Mouse (Mus musculus) CH12.LX (cell line): ENCODE results near the gene Cbx1.

Source experiments
- CTCF ChIP-seq, 2 experiments: IDR thresholded peaks in 1 of 2; conservative IDR thresholded peaks in 1 of 2; 2 replicates each; pipeline ENCODE4 v1.5.1; 2011 to 2012; ENCODE audit warnings: low read depth in 2 of 2, low read length in 2 of 2, improper control_type of control experiment in 1 of 2, inconsistent platforms in 1 of 2, mild to moderate bottlenecking in 1 of 2, moderate library complexity in 1 of 2
- EP300 ChIP-seq: IDR thresholded peaks from 2 replicates; pipeline ENCODE4 v1.6.1; 2011; ENCODE audit warnings: low read length, improper control_type of control experiment
- JUN ChIP-seq: IDR thresholded peaks from 2 replicates; pipeline ENCODE4 v1.6.1; 2011; ENCODE audit warnings: low read depth, mild to moderate bottlenecking, low read length, improper control_type of control experiment, moderate library complexity; ENCODE audit not compliant: insufficient read depth
- KAT2A ChIP-seq: IDR thresholded peaks from 2 replicates; pipeline ENCODE4 v1.6.1; 2012; ENCODE audit warnings: low read length, improper control_type of control experiment, inconsistent platforms; ENCODE audit not compliant: insufficient replicate concordance
- MEF2A ChIP-seq: IDR thresholded peaks from 2 replicates; pipeline ENCODE4 v1.6.1; 2014; ENCODE audit warnings: low read depth, mild to moderate bottlenecking, inconsistent platforms, low read length, improper control_type of control experiment, borderline replicate concordance
- POLR2A ChIP-seq: IDR thresholded peaks from 2 replicates; pipeline ENCODE4 v1.6.1; 2011; ENCODE audit warnings: low read depth, mild to moderate bottlenecking, improper control_type of control experiment, low read length
- USF1 ChIP-seq: IDR thresholded peaks from 2 replicates; pipeline ENCODE4 v1.6.1; 2014; ENCODE audit warnings: low read depth, mild to moderate bottlenecking, inconsistent platforms, low read length, improper control_type of control experiment

GRCm38 (mm10) chr11:96741995-96742394, 46.9 kb upstream of the Cbx1 start:
- TF ChIP-seq CTCF (conservative IDR thresholded peaks at IDR 0.05 in 1 of 2, IDR thresholded peaks at IDR 0.05 in 1 of 2; ENCODE audit: low read depth in 2 of 2, low read length in 2 of 2) (no peak), MEF2A (no peak), EP300 (no peak), POLR2A (no peak), JUN (no peak), KAT2A (no peak), USF1 (no peak)
